Mouse (Mus musculus): ENCODE measurements at regions not wholly inside any gene's neighbourhood (a gene's known extent, or its start where the extent isn't known, plus 50 kb on each side); places are given as distances from the start of the nearest gene placed in this dataset.
"Not testable (repeated sequence)": the region's sequence is repeated elsewhere in the genome, so short reads cannot be mapped to it uniquely, and the experiment has no call there.

DNA sequence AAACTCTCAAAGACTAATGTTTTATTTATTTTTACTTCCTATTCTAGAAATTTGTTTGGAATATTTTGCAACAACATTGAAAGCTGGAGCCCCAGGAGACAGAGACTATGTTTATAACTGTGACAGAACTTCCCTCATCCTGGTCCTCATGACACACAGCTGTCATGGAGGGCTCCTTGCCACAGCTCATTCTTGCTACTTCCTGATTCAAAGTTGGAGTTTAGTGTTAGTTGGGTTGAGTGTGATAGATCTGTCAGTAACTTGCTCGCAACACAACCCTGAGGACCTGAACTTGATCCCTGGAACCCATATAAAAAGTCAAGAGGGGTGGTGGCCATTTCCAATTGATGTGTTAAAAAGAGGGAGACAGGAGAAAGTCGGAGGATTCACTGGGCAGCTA lies 328.3 kb upstream of the Nox3 start:
- Histone ChIP-seq H3K4me3 (replicated peaks; ENCODE audit: low read depth, low read length) (no peak overlapping the region), H3K27me3 (ENCODE audit: control insufficient read depth, insufficient read depth, low read length) (no peaks in the 10 kb centered on the region), H3K4me2 (ENCODE audit: low read length) (no peak overlapping the region), H3K9ac (replicated peaks; ENCODE audit: low read length) (no peak overlapping the region), H3K27ac (replicated peaks; ENCODE audit: low read depth, low read length) (no peak overlapping the region), H3K9me3 (ENCODE audit: control insufficient read depth, low read length) (no peaks in the 10 kb centered on the region), H3K36me3 (ENCODE audit: control insufficient read depth, insufficient read depth, low read length) (no peaks in the 10 kb centered on the region), H3K4me1 (ENCODE audit: control insufficient read depth, insufficient read depth, low read length) (no peaks in the 10 kb centered on the region)
- ATAC-seq (ENCODE audit: low FRiP score, low TSS enrichment) (no peak), DNase-seq (no peak)
- 88% methylated on average over 2 of the region's 2 CpGs for WGBS

DNA sequence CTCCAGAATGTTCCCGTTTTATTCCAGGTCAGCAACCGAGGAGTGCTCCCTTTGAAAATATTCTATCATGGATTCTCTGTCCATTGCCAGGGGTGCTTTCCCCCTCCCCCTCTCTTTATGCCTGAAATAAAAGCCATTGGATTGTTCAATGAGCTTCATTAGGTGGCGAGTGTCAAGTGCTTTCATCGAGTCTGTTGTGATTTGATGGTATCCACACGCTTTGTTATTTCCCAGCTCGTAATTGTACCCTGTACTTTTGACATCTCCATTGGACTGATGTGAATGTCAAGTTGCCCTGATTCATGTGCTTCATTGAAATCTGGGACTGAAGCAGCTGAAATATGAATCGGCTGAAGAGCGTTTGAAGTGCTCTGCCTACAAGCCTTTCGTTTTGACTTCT lies 333.1 kb upstream of the Nox3 start:
- Histone ChIP-seq H3K27me3 (ENCODE audit: control insufficient read depth, insufficient read depth, low read length) (no peaks in the 10 kb centered on the region), H3K4me1 (ENCODE audit: control insufficient read depth, insufficient read depth, low read length) (no peaks in the 10 kb centered on the region), H3K27ac (replicated peaks; ENCODE audit: low read depth, low read length) (no peak overlapping the region), H3K4me2 (ENCODE audit: low read length) (no peak overlapping the region), H3K4me3 (replicated peaks; ENCODE audit: low read depth, low read length) (no peak overlapping the region), H3K9me3 (ENCODE audit: control insufficient read depth, low read length) (no peaks in the 10 kb centered on the region), H3K9ac (replicated peaks; ENCODE audit: low read length) (no peak overlapping the region), H3K36me3 (ENCODE audit: control insufficient read depth, insufficient read depth, low read length) (no peaks in the 10 kb centered on the region)
- DNase-seq, result no peak
- 69% methylated on average over 9 of the region's 9 CpGs for WGBS
- no peak for ATAC-seq (ENCODE audit: low FRiP score, low TSS enrichment)

DNA sequence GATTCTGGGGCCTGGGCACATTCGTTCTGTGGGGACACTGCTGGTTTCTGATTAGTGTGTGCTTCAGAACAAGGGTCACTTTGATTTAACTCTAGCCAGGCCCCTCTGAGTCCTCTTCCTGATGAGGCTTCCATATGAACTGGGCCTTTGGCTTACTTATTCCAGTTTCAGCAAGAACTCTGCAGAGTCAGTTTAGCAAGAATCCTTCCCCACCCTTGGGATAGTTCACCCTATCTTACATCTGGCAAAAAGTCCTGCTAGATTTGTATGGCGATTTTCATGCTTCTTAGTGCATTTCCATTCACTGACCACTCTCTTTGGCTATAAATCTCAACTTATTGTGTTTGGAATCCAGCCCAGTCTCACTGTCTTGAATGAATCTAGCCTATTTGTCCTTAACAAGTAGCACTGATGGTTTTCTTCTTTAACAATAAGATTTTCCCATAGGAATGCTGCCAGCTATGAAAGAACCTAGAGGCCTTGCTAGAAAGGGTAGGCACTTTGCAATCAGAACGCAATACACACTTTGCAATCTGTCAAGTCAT lies 338.8 kb upstream of the Nox3 start:
- Histone ChIP-seq H3K9me3 (ENCODE audit: control insufficient read depth, low read length) (no peaks in the 10 kb centered on the region), H3K27me3 (ENCODE audit: control insufficient read depth, insufficient read depth, low read length) (no peaks in the 10 kb centered on the region), H3K4me1 (ENCODE audit: control insufficient read depth, insufficient read depth, low read length) (no peaks in the 10 kb centered on the region), H3K4me2 (ENCODE audit: low read length) (no peak overlapping the region), H3K36me3 (ENCODE audit: control insufficient read depth, insufficient read depth, low read length) (no peaks in the 10 kb centered on the region), H3K4me3 (replicated peaks; ENCODE audit: low read depth, low read length) (no peak overlapping the region), H3K27ac (replicated peaks; ENCODE audit: low read depth, low read length) (no peak overlapping the region), H3K9ac (replicated peaks; ENCODE audit: low read length) (no peak overlapping the region)
- 66% methylated on average over 3 of the region's 3 CpGs for WGBS
- DNase-seq (no peak), ATAC-seq (ENCODE audit: low FRiP score, low TSS enrichment) (no peak)

DNA sequence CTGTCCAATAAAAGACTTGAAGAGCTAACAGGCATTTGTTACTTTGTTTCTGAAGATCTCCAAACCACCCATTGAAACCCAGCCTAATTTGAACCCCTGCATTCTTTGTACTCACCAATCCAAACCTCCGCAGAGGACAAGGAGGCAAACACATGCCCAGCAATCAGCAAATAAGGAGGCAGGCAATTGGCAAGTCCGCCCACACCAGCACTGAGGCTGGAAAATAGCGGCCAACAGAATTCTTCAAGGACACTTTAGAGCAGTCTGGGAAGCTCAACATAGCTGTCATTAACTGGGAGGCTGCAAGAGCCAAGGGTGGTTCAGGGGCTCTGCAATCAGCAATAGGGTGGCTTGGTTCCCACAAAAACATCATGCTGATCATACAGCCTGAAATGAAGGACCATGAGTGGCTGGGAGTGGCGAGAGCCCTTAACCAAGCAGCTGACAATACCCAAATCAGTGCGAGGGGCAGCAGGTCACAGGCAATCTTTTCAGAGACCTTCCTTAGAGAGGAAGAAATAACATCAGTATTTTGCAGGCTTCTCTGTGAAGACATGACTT lies 344.1 kb upstream of the Nox3 start:
- Histone ChIP-seq H3K9ac (replicated peaks; ENCODE audit: low read length) (no peak overlapping the region), H3K4me1 (ENCODE audit: control insufficient read depth, insufficient read depth, low read length) (no peaks in the 10 kb centered on the region), H3K36me3 (ENCODE audit: control insufficient read depth, insufficient read depth, low read length) (no peaks in the 10 kb centered on the region), H3K27me3 (ENCODE audit: control insufficient read depth, insufficient read depth, low read length) (no peaks in the 10 kb centered on the region), H3K4me3 (replicated peaks; ENCODE audit: low read depth, low read length) (no peak overlapping the region), H3K27ac (replicated peaks; ENCODE audit: low read depth, low read length) (no peak overlapping the region), H3K4me2 (ENCODE audit: low read length) (no peak overlapping the region), H3K9me3 (ENCODE audit: control insufficient read depth, low read length) (no peaks in the 10 kb centered on the region)
- ATAC-seq (ENCODE audit: low FRiP score, low TSS enrichment), result no peak; the same call in 1 of the 2 replicates
- DNase-seq, result peak; percentile 50
- 26% methylated on average over 5 of the region's 5 CpGs for WGBS

DNA sequence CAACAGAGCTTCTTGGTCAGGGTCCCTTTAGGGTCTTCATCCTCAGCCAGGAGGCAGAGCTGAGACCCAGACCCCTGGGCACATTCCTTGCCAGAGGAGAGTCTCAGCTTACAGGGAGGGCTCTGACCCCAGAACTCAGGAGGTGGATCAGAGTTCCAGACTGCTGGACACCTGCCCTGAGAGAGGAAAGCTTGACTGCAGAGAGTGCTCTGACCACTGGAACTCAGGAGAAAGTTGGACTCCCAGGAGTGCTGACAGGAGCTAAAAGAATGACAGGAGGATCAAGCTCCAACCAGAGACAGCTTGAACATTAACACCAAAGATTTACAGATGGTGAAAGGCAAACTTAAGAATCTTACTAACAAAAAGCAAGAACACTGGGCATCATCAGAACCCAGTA lies 364.1 kb upstream of the Nox3 start:
- H3K4me3 ChIP-seq (replicated peaks; ENCODE audit: low read depth, low read length); H3K4me1 ChIP-seq (ENCODE audit: control insufficient read depth, insufficient read depth, low read length); H3K27me3 ChIP-seq (ENCODE audit: control insufficient read depth, insufficient read depth, low read length); H3K36me3 ChIP-seq (ENCODE audit: control insufficient read depth, insufficient read depth, low read length); H3K9ac ChIP-seq (replicated peaks; ENCODE audit: low read length); ATAC-seq (ENCODE audit: low FRiP score, low TSS enrichment); H3K4me2 ChIP-seq (ENCODE audit: low read length); H3K27ac ChIP-seq (replicated peaks; ENCODE audit: low read depth, low read length); DNase-seq; H3K9me3 ChIP-seq (ENCODE audit: control insufficient read depth, low read length): not testable (repeated sequence)

DNA sequence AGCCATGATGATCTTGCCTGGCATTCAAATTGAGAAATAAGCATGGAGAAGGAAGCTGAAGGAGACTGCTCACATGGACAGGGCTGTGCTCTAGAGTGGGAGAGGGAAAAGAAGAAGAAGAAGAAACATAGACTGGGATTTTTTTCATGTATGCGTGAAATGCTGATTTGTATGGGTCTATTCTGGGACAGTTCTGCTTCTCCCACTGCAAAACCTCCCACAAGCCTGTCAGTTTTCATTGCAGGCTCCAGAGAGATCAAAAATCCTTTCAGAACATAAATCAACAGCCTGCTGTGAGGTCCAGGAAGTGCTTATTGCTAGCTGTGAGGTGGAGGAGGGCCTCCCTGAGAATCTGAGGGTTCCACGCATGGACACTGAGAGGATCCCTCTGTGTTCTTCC lies 377.3 kb upstream of the Nox3 start:
- Histone ChIP-seq H3K27ac (replicated peaks; ENCODE audit: low read depth, low read length) (no peak overlapping the region), H3K36me3 (ENCODE audit: control insufficient read depth, insufficient read depth, low read length) (no peaks in the 10 kb centered on the region), H3K4me2 (ENCODE audit: low read length) (no peak overlapping the region), H3K27me3 (ENCODE audit: control insufficient read depth, insufficient read depth, low read length) (no peaks in the 10 kb centered on the region), H3K4me1 (ENCODE audit: control insufficient read depth, insufficient read depth, low read length) (no peaks in the 10 kb centered on the region), H3K9ac (replicated peaks; ENCODE audit: low read length) (no peak overlapping the region), H3K9me3 (ENCODE audit: control insufficient read depth, low read length) (no peaks in the 10 kb centered on the region), H3K4me3 (replicated peaks; ENCODE audit: low read depth, low read length) (no peak overlapping the region)
- no peak for DNase-seq
- ATAC-seq (ENCODE audit: low FRiP score, low TSS enrichment), result no peak
- WGBS, result 28% methylated on average over 2 of the region's 2 CpGs

DNA sequence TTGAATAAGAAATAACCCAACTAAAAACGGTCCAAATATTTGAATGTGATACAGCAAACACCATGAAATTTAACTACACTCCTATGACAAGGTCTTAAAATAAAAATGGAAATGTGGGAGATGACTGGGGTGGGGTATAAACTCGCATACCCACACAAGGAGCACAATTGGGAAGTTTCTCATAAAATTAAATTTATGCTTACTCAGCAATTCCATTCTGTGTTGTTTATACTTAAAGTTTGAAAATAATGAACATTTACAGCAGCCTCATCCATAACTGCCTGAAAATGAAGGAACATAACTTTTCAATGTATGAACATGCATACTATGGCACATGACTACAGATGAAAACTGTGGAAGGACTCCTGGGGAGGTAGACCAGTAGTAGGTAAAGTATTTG lies 384.5 kb upstream of the Nox3 start:
- Histone ChIP-seq H3K36me3 (ENCODE audit: control insufficient read depth, insufficient read depth, low read length) (no peaks in the 10 kb centered on the region), H3K4me2 (ENCODE audit: low read length) (no peak overlapping the region), H3K27me3 (ENCODE audit: control insufficient read depth, insufficient read depth, low read length) (no peaks in the 10 kb centered on the region), H3K9ac (replicated peaks; ENCODE audit: low read length) (no peak overlapping the region), H3K27ac (replicated peaks; ENCODE audit: low read depth, low read length) (no peak overlapping the region), H3K4me1 (ENCODE audit: control insufficient read depth, insufficient read depth, low read length) (no peaks in the 10 kb centered on the region), H3K9me3 (ENCODE audit: control insufficient read depth, low read length) (no peaks in the 10 kb centered on the region), H3K4me3 (replicated peaks; ENCODE audit: low read depth, low read length) (no peak overlapping the region)
- ATAC-seq (ENCODE audit: low FRiP score, low TSS enrichment) (no peak), DNase-seq (no peak)
- 84% methylated on average over 2 of the region's 2 CpGs for WGBS

DNA sequence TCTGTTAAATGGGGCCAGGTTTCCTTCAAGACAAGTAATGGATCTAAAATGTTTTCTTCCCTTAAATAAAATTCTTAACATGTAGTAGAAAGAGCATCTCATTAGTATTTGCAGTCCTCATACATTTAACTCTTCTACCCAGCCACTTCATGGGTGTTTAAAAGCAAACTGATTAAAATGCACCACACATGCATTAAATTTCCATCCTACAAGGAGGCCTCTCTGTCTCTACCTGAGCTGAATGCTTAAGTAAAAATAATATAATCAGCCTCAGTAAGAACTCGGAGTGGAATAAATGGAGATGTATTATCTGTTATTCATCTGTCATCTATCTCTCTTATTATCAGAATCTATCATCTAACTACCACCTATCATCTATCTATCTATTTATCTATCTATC lies 398.6 kb upstream of the Nox3 start:
- H3K9me3 ChIP-seq (ENCODE audit: control insufficient read depth, low read length), result no peaks in the 10 kb centered on the region
- H3K4me3 ChIP-seq (replicated peaks; ENCODE audit: low read depth, low read length), result no peak overlapping the region
- 39% methylated on average over 1 of the region's 1 CpGs for WGBS
- H3K36me3 ChIP-seq (ENCODE audit: control insufficient read depth, insufficient read depth, low read length), result no peaks in the 10 kb centered on the region
- H3K4me2 ChIP-seq (ENCODE audit: low read length), result no peak overlapping the region
- DNase-seq (peak; percentile 54), ATAC-seq (ENCODE audit: low FRiP score, low TSS enrichment) (no peak)
- no peak overlapping the region for H3K9ac ChIP-seq (replicated peaks; ENCODE audit: low read length)
- no peak overlapping the region for H3K27ac ChIP-seq (replicated peaks; ENCODE audit: low read depth, low read length)
- no peaks in the 10 kb centered on the region for H3K4me1 ChIP-seq (ENCODE audit: control insufficient read depth, insufficient read depth, low read length)
- no peaks in the 10 kb centered on the region for H3K27me3 ChIP-seq (ENCODE audit: control insufficient read depth, insufficient read depth, low read length)

DNA sequence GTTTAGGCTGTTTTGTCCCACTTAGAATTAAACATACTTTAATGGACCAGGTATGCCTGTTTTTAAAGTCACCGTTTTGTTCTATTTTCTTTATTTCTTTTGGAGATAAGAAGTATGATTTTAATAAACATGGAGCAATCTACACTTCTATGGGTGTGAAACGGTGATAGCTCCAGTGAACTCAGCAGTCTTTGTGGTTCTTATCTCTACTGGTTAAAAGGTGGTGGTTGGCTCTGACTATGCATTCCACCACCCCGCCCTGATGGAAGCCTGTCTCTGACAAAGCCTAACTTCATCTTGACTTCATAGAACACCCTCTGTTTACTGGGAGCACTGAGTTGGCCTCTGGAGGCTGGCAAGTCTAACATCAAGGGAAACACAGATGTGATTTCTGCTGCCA lies 407.3 kb upstream of the Nox3 start:
- no peak overlapping the region for H3K27ac ChIP-seq (replicated peaks; ENCODE audit: low read depth, low read length)
- no peaks in the 10 kb centered on the region for H3K4me1 ChIP-seq (ENCODE audit: control insufficient read depth, insufficient read depth, low read length)
- H3K4me3 ChIP-seq (replicated peaks; ENCODE audit: low read depth, low read length), result no peak overlapping the region
- WGBS, result 90% methylated on average over 3 of the region's 3 CpGs
- no peaks in the 10 kb centered on the region for H3K36me3 ChIP-seq (ENCODE audit: control insufficient read depth, insufficient read depth, low read length)
- no peaks in the 10 kb centered on the region for H3K9me3 ChIP-seq (ENCODE audit: control insufficient read depth, low read length)
- no peaks in the 10 kb centered on the region for H3K27me3 ChIP-seq (ENCODE audit: control insufficient read depth, insufficient read depth, low read length)
- no peak for ATAC-seq (ENCODE audit: low FRiP score, low TSS enrichment)
- no peak overlapping the region for H3K9ac ChIP-seq (replicated peaks; ENCODE audit: low read length)
- DNase-seq, result no peak
- no peak overlapping the region for H3K4me2 ChIP-seq (ENCODE audit: low read length)

Data from midbrain, embryonic 14.5 days (tissue).